Mouse (Mus musculus) heart, postnatal 4 days (tissue): ENCODE measurements around the gene Plekhg4. TPM values are rescaled to one million over a fixed set of nuclear protein-coding genes. Genes with fewer than 3 reads are reported as not detected.

ENCODE experiments used
- DNase-seq: peaks from one replicate; pipeline ENCODE4 v3.0.0; 2021
- total RNA-seq, 2 experiments: library from RNA; stranded (reverse); gene quantifications; 2 replicates each; pipeline ENCODE4 v1.2.3; 2021

The Plekhg4 gene
- total RNA-seq, 2 experiments from 2014 or later, result 0.17 TPM; not detected in 1

DNA sequence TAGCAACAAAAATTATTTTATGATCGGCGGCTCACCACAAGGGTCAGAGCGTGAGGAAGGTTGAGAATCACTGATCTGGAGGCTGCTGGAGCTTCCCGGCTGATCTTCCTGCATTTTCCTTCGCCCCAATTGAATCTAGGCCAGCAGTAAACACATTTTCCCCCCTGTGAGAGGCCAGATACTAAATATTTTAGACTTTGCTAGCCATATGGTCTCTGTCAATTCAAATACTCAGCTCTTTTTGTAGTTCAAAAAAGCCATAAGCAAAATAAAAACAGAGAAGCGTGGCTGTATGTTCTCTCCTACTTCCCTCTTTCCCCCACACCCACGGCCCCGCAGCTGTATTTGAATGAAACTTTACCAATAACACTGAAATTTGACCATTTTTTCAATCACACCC is 30.4 kb downstream of the Plekhg4 start:
- DNase-seq, result no peak

DNA sequence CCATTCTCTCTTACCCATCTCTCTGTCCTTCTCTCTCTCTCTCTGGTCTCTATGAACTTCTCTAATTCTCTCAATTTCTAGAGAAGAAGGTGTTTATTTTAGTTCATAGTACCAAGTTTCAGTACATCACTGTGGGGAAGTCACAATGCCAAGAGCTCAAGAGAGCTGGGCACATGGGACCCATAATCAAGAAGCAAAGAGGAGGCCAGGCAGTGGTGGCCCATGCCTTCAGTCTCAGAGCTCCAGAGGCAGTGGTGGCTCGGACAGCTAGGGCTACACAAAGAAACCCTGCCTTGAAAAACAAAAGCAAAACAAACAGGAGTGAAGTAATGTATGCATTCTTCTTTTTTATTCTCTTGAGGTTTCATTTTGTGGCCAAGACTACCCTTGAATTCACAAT is 31.4 kb downstream of the Plekhg4 start:
- no peak for DNase-seq

DNA sequence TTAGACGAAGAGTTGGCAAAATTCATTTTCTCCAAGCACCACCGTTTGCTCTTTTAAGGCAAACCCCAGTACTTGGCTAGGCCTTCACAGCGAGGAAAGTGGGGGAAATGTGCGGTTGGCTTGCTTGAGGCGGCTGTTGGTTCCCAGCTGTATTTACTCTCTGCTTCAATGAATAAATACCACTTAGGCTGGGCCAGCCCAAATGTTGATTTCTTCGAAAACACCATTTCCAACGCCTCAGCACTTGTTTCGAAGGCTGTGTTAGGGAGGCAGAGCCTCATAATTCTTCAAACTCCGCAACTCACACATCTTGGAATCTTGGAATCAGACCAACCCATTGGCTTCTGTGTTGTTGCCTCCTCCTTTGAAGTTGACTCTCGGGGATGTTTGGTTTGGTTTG is 33.3 kb downstream of the Plekhg4 start:
- no peak for DNase-seq

DNA sequence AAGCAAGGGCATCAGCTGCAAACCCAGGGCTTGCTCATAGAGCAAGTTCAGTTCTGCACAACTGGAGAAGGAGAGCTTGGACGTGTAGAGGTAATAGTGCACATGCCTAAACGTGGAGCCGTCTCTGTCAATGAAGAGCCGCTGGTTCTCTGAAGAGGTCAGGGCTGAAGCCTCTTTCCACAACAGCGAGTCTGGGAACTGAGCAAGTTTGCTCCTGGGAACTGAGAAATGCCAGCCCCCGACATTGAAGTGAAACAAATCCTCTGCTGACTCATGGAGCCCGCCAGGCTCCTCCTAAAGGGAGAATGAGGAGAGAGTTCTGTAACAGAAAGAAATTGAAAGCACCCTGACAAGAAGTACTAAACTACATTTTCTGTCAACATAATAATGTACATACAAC is 35.3 kb downstream of the Plekhg4 start:
- no peak for DNase-seq

DNA sequence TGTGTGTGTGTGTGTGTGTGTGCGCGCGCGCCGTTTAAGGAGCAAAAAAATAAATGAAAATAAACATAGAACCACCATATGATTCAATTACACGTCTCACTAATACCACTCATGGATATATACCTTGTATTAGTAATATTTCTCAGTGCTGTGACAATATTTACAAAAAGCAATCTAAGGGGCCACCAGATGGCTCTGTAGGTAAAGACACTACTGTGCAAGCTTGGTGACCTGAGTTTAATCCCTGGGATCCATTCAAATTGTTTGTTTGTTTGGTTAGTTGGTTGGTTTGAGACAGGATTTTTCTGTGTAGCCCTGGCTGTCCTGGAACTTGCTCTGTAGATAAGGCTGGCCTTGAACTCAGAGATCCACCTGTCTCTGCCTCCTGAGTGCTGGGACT is 36.9 kb downstream of the Plekhg4 start:
- DNase-seq, result no peak

GRCm38 (mm10) chr8:105413391-105413790 is 40.3 kb downstream of the Plekhg4 start, which contains the start of the genes Kctd19 and Lrrc36:
Kctd19 (minus strand) TSS chr8:105413502.
Lrrc36 (plus strand) TSS chr8:105413571.
- peak; percentile 69 for DNase-seq

- no peak for DNase-seq
Observed at GRCm38 (mm10) chr8:105418992-105419391, 45.9 kb downstream of the Plekhg4 start.

GRCm38 (mm10) chr8:105419800-105420199 is 46.7 kb downstream of the Plekhg4 start:
- DNase-seq, result no peak

DNA sequence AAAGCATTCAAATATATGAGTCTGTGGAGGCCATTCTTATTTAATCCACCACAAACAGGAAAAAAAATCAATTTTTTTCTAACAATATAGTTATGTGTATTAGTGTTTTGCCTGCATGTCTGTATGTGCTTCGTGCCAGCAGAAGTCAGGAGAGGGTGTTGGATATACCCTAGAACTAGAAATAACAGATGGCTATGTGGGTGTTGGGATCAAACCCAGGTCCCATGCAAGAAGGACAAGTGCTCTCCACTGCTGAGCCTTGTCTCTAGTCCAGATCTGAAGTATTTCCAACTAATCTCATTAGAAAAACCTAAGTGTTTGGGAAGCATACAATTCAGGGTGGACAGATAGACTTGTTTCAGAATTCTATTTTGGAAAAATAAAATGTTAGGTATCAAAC is 48.9 kb downstream of the Plekhg4 start:
- DNase-seq, result no peak

- no peak for DNase-seq
Observed at GRCm38 (mm10) chr8:105426878-105427277, 53.8 kb downstream of the Plekhg4 start.

GRCm38 (mm10) chr8:105431743-105432515 is 58.9 kb downstream of the Plekhg4 start:
- no peak for DNase-seq

Other genes with a start within 250 kb of the Plekhg4 start
- not detected for gene Ces4a, start 241.5 kb upstream of the Plekhg4 start, total RNA-seq
- 10 to 100 TPM; 44.7 to 46.9 TPM for gene Cbfb, start 202.6 kb upstream of the Plekhg4 start, total RNA-seq
- 10 to 100 TPM; 14.3 to 16.7 TPM for gene D230025D16Rik, start 148.1 kb upstream of the Plekhg4 start, total RNA-seq
- gene B3gnt9, start 118.1 kb upstream of the Plekhg4 start, total RNA-seq, result 1 to 10 TPM; 9.0 TPM
- gene Tradd, start 108.7 kb upstream of the Plekhg4 start, total RNA-seq, result 10 to 100 TPM in 1 of 2 experiments, 1 to 10 TPM in 1; 9.4 to 10.1 TPM
- 1 to 10 TPM; 3.7 TPM for gene Fbxl8, start 108.6 kb upstream of the Plekhg4 start, total RNA-seq
- 1 to 10 TPM in 1 of 2 experiments, under 1 TPM in 1; 0.81 to 1.5 TPM for gene Hsf4, start 103.5 kb upstream of the Plekhg4 start, total RNA-seq
- 10 to 100 TPM in 1 of 2 experiments, 1 to 10 TPM in 1; 9.9 to 11.0 TPM for gene Nol3, start 97.1 kb upstream of the Plekhg4 start, total RNA-seq
- gene 4931428F04Rik, start 83.4 kb upstream of the Plekhg4 start, total RNA-seq, result 1 to 10 TPM; 6.0 to 7.5 TPM
- 10 to 100 TPM; 11.2 to 15.6 TPM for gene Exoc3l, start 77.2 kb upstream of the Plekhg4 start, total RNA-seq
- gene E2f4, start 75.6 kb upstream of the Plekhg4 start, total RNA-seq, result 10 to 100 TPM; 29.5 to 32.4 TPM
- 1 to 10 TPM; 1.5 to 2.1 TPM for gene Elmo3, start 67.7 kb upstream of the Plekhg4 start, total RNA-seq
- 1 to 10 TPM; 2.5 to 2.7 TPM for gene Lrrc29, start 47.0 kb upstream of the Plekhg4 start, total RNA-seq
- 10 to 100 TPM; 29.8 to 32.3 TPM for gene Tmem208, start 46.9 kb upstream of the Plekhg4 start, total RNA-seq
- gene Fhod1, start 25.3 kb upstream of the Plekhg4 start, total RNA-seq, result 10 to 100 TPM in 1 of 2 experiments, 1 to 10 TPM in 1; 9.0 to 10.4 TPM
- gene Slc9a5, start 24.4 kb upstream of the Plekhg4 start, total RNA-seq, result 1 to 10 TPM; 3.3 to 3.5 TPM
- gene Kctd19, start 40.2 kb downstream of the Plekhg4 start, total RNA-seq, result not detected
- gene Lrrc36, start 40.3 kb downstream of the Plekhg4 start, total RNA-seq, result under 1 TPM; 0.50 to 0.93 TPM
- 10 to 100 TPM; 44.4 to 46.1 TPM for gene Tppp3, start 98.3 kb downstream of the Plekhg4 start, total RNA-seq
- gene Zdhhc1, start 123.6 kb downstream of the Plekhg4 start, total RNA-seq, result 10 to 100 TPM; 14.6 to 15.9 TPM
- gene Hsd11b2, start 145.5 kb downstream of the Plekhg4 start, total RNA-seq, result under 1 TPM; 0.43 to 0.52 TPM
- 10 to 100 TPM; 58.2 to 59.5 TPM for gene Atp6v0d1, start 192.8 kb downstream of the Plekhg4 start, total RNA-seq
- gene Ripor1, start 232.0 kb downstream of the Plekhg4 start, total RNA-seq, result 10 to 100 TPM; 51.1 to 51.5 TPM